Mouse (Mus musculus) lung, postnatal 0 days (tissue): ENCODE measurements around the gene Sgsm2. TPM values are rescaled to one million over a fixed set of nuclear protein-coding genes. Genes with fewer than 3 reads are reported as not detected.

ENCODE experiments used
- ATAC-seq: fragments of 200-750 bp; cut with Nextera tagmentation; 2 replicates; pipeline ENCODE4 v1.8.0; 2017; ENCODE audit warnings: moderate library complexity
- DNase-seq: peaks from one replicate; pipeline ENCODE4 v3.0.0-alpha.2; 2016; ENCODE audit warnings: low spot score
- H3K27ac ChIP-seq: fragments of 300-500 bp; sonication (generic); 2 replicates; pipeline ENCODE4 v1.5.1; 2014; ENCODE audit warnings: antibody characterized with exemption, mild to moderate bottlenecking, low read length, mixed read lengths
- H3K27me3 ChIP-seq: fragments of 300-500 bp; sonication (generic); replicated peaks from 2 replicates; pipeline ENCODE4 v1.6.1; 2014; ENCODE audit warnings: low read length, mixed read lengths; ENCODE audit not compliant: insufficient read depth
- H3K36me3 ChIP-seq: fragments of 300-500 bp; sonication (generic); 2 replicates; pipeline ENCODE4 v1.6.1; 2014; ENCODE audit warnings: low read length, mixed read lengths; ENCODE audit not compliant: insufficient read depth
- H3K4me1 ChIP-seq: fragments of 300-500 bp; sonication (generic); 2 replicates; pipeline ENCODE4 v1.6.1; 2014; ENCODE audit warnings: antibody characterized with exemption, low read depth, low read length, mixed read lengths; ENCODE audit not compliant: insufficient read depth
- H3K4me2 ChIP-seq: fragments of 300-500 bp; sonication (generic); replicated peaks from 2 replicates; pipeline ENCODE4 v1.6.1; 2014; ENCODE audit warnings: low read depth, mild to moderate bottlenecking, low read length, moderate library complexity, mixed read lengths
- H3K4me3 ChIP-seq: fragments of 300-500 bp; sonication (generic); 2 replicates; pipeline ENCODE4 v1.5.1; 2014; ENCODE audit warnings: low read depth, low read length
- H3K9ac ChIP-seq: fragments of 300-500 bp; sonication (generic); replicated peaks from 2 replicates; pipeline ENCODE4 v1.6.1; 2014; ENCODE audit warnings: low read depth, mild to moderate bottlenecking
- H3K9me3 ChIP-seq: fragments of 300-500 bp; sonication (generic); 2 replicates; pipeline ENCODE4 v1.6.1; 2016; ENCODE audit warnings: low read length, mixed read lengths
- CTCF ChIP-seq: IDR thresholded peaks from 2 replicates; pipeline ENCODE4 v1.5.1; 2016; ENCODE audit warnings: antibody characterized with exemption, mild to moderate bottlenecking
- EP300 ChIP-seq: IDR thresholded peaks from 2 replicates; pipeline ENCODE4 v1.6.1; 2016; ENCODE audit warnings: antibody characterized with exemption, mild to moderate bottlenecking, control low read depth
- WGBS: fragments of 180-500 bp; shearing (Covaris S2); extraction: QIAGEN DNeasy Blood & Tissue Kit; methylation state at CpG from one replicate; pipeline ENCODE4 v1.1.7; 2014; 5-methylcytosine and 5-hydroxymethylcytosine counted together
- polyA plus RNA-seq: library from polyadenylated mRNA; unstranded; fragments of >200 nt; fragmentation: Nextera tagmentation; extraction: Ambion mirVana; gene quantifications from 2 replicates; pipeline ENCODE4 v1.2.1, GENCODE M21; 2015

The Sgsm2 gene
- 2.5 and 2.6 TPM in 2 replicates for polyA plus RNA-seq

- no peak for TF ChIP-seq CTCF
- TF ChIP-seq EP300, result no peak
- ATAC-seq, result peak; percentile 60
Measured at GRCm38 (mm10) chr11:74896901-74897677, at the start of gene Sgsm2. Gene Sgsm2 (minus strand): TSS chr11:74897060.

GRCm38 (mm10) chr11:74946348-74946747 lies 49.5 kb upstream of the Sgsm2 start:
- no peak overlapping the region for H3K9ac ChIP-seq
- H3K4me1 ChIP-seq, result no peaks in the 10 kb centered on the region
- H3K4me2 ChIP-seq, result no peak overlapping the region
- ATAC-seq (no peak), DNase-seq (peak; percentile 80)
- H3K36me3 ChIP-seq, result no peaks in the 10 kb centered on the region
- no peak overlapping the region for H3K27ac ChIP-seq
- 63% methylated on average over 3 of the region's 3 CpGs for WGBS
- no peaks in the 10 kb centered on the region for H3K27me3 ChIP-seq
- H3K9me3 ChIP-seq, result no peaks in the 10 kb centered on the region
- no peak overlapping the region for H3K4me3 ChIP-seq
- TF ChIP-seq EP300 (no peak), CTCF (peak; percentile 73)

More at GRCm38 (mm10) chr11:74896901-74897677, at the start of gene Sgsm2:
- Histone ChIP-seq H3K27me3 (no peaks in the 10 kb centered on the region), H3K9ac (peak within 1 kb of the TSS; percentile 51), H3K27ac (peak within 1 kb of the TSS; percentile 82), H3K9me3 (no peaks in the 10 kb centered on the region), H3K36me3 (0 out of 2 replicates have a peak, but pooled peaks cover 3% of the 10 kb centered on the region), H3K4me1 (peaks cover 5% of the 10 kb centered on the region; the same call in 1 of the 2 replicates), H3K4me2 (peak within 1 kb of the TSS; percentile 100), H3K4me3 (peak within 1 kb of the TSS; percentile 76)
- under 1% methylated on average over 53 of the region's 74 CpGs for WGBS
- peak; percentile 72 for DNase-seq

- no peak overlapping the region for H3K4me3 ChIP-seq
- no peak overlapping the region for H3K9ac ChIP-seq
- H3K4me2 ChIP-seq, result no peak overlapping the region
- TF ChIP-seq EP300 (no peak), CTCF (no peak)
- H3K27me3 ChIP-seq, result no peaks in the 10 kb centered on the region
- H3K4me1 ChIP-seq, result peaks cover 9% of the 10 kb centered on the region; the same call in 1 of the 2 replicates
- ATAC-seq (no peak), DNase-seq (no peak)
- peaks cover 18% of the 10 kb centered on the region; the same call in 1 of the 2 replicates for H3K36me3 ChIP-seq
- no peaks in the 10 kb centered on the region for H3K9me3 ChIP-seq
- 91% methylated on average over 7 of the region's 7 CpGs for WGBS
- no peak overlapping the region for H3K27ac ChIP-seq
Measured at GRCm38 (mm10) chr11:74930391-74930790, 33.5 kb upstream of the Sgsm2 start.

GRCm38 (mm10) chr11:74929111-74929510 lies 32.3 kb upstream of the Sgsm2 start:
- no peak overlapping the region for H3K4me2 ChIP-seq
- no peak overlapping the region for H3K9ac ChIP-seq
- H3K36me3 ChIP-seq, result peaks cover 11% of the 10 kb centered on the region; the same call in 1 of the 2 replicates
- H3K27ac ChIP-seq, result no peak overlapping the region
- TF ChIP-seq CTCF, result no peak
- TF ChIP-seq EP300, result no peak
- no peaks in the 10 kb centered on the region for H3K27me3 ChIP-seq
- WGBS, result 91% methylated on average over 4 of the region's 4 CpGs
- H3K4me3 ChIP-seq, result no peak overlapping the region
- ATAC-seq (no peak), DNase-seq (no peak)
- H3K9me3 ChIP-seq, result no peaks in the 10 kb centered on the region
- H3K4me1 ChIP-seq, result peaks cover 9% of the 10 kb centered on the region; the same call in 1 of the 2 replicates

GRCm38 (mm10) chr11:74927236-74927725 lies 30.4 kb upstream of the Sgsm2 start:
- H3K9ac ChIP-seq, result no peak overlapping the region
- no peak overlapping the region for H3K4me3 ChIP-seq
- 87% methylated on average over 2 of the region's 2 CpGs for WGBS
- no peak overlapping the region for H3K27ac ChIP-seq
- no peaks in the 10 kb centered on the region for H3K27me3 ChIP-seq
- peak overlapping the region; percentile 60; the same call in 1 of the 2 replicates for H3K4me2 ChIP-seq
- peaks cover 9% of the 10 kb centered on the region; the same call in 1 of the 2 replicates for H3K4me1 ChIP-seq
- TF ChIP-seq EP300, result no peak
- no peak for TF ChIP-seq CTCF
- H3K36me3 ChIP-seq, result peaks cover 6% of the 10 kb centered on the region; the same call in 1 of the 2 replicates
- no peak for DNase-seq
- H3K9me3 ChIP-seq, result no peaks in the 10 kb centered on the region
- ATAC-seq, result no peak

- 0 out of 2 replicates have a peak, but pooled peaks cover 5% of the 10 kb centered on the region for H3K36me3 ChIP-seq
- TF ChIP-seq CTCF (no peak; the same call in 1 of the 2 replicates), EP300 (no peak)
- DNase-seq (peak; percentile 71), ATAC-seq (peak; percentile 18)
- H3K9ac ChIP-seq, result peak overlapping the region; percentile 95
- no peaks in the 10 kb centered on the region for H3K9me3 ChIP-seq
- WGBS, result 4% methylated on average over 11 of the region's 11 CpGs
- H3K4me1 ChIP-seq, result peaks cover 9% of the 10 kb centered on the region; the same call in 1 of the 2 replicates
- H3K27ac ChIP-seq, result peak overlapping the region; percentile 98
- H3K4me2 ChIP-seq, result peak overlapping the region; percentile 60
- peak overlapping the region; percentile 90 for H3K4me3 ChIP-seq
- no peaks in the 10 kb centered on the region for H3K27me3 ChIP-seq
Measured at GRCm38 (mm10) chr11:74926388-74927005, 29.6 kb upstream of the Sgsm2 start.
